Mouse (Mus musculus): ENCODE measurements around the gene Il24.

DNA sequence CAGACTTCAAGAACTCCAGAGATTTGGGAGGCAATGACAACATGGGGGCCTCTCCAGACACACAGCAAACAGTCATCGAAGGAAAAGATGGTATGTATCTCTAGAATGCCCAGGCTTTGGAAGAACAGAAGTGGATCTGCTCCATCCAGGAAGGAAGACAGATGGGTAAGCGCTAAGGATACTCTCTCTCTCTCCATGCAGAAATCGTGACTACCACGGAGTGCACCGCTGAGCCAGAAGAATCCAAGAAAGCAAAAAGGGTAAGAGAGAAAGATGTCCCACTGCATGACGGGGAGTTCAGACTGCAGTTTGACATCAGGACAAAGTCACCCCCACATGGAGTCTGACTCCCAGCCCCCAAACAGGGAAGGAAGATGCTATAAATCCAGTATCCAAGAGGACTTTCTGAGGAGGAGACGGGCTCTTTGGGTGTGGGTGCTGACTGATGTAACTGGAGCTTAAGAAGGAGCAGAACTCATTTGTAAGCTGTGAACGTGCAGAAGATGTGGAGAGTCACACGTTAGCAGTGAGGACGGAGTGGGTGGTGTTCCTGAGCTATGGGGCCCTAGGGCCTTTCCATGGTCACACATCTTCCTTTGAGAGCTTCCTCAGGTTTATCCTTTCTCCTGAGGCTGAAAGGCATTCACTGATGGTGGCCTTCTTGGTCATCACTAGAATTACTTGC, 37.6 kb downstream of the Il24 start:
- TF ChIP-seq CTCF (IDR thresholded peaks at IDR 0.05; ENCODE audit: low read depth, low read length) (no peak), POLR2A (IDR thresholded peaks at IDR 0.05; ENCODE audit: borderline replicate concordance, low read depth, low read length) (no peak)
